Mouse (Mus musculus): ENCODE measurements around the gene Krtap9-1. TPM values are rescaled to one million over a fixed set of nuclear protein-coding genes. Genes with fewer than 3 reads are reported as not detected.

Krtap9-1 gene
- polyA plus RNA-seq, 1 experiment from 2014 or later, result not detected

Other genes starting within 250 kb of the Krtap9-1 start
- gene Krtap4-1, start 245.2 kb upstream of the Krtap9-1 start, polyA plus RNA-seq (2015; fragmentation: Nextera tagmentation; extraction: Ambion mirVana), result not detected in 2 replicates
- gene Krtap4-2, start 238.3 kb upstream of the Krtap9-1 start, polyA plus RNA-seq (2015; fragmentation: Nextera tagmentation; extraction: Ambion mirVana), result not detected in 2 replicates
- gene Krtap4-7, start 229.3 kb upstream of the Krtap9-1 start, polyA plus RNA-seq (2015; fragmentation: Nextera tagmentation; extraction: Ambion mirVana), result not detected in 2 replicates
- gene Gm11555, start 223.2 kb upstream of the Krtap9-1 start, polyA plus RNA-seq (2015; fragmentation: Nextera tagmentation; extraction: Ambion mirVana), result not detected in 2 replicates
- gene Gm11563, start 214.4 kb upstream of the Krtap9-1 start, polyA plus RNA-seq (2015; fragmentation: Nextera tagmentation; extraction: Ambion mirVana), result not detected in 2 replicates
- gene Krtap4-6, start 207.4 kb upstream of the Krtap9-1 start, polyA plus RNA-seq (2015; fragmentation: Nextera tagmentation; extraction: Ambion mirVana), result not detected in 2 replicates
- not detected in 2 replicates for gene Gm14190, start 182.6 kb upstream of the Krtap9-1 start, polyA plus RNA-seq (2015; fragmentation: Nextera tagmentation; extraction: Ambion mirVana)
- not detected in 2 replicates for gene Gm14180, start 139.1 kb upstream of the Krtap9-1 start, polyA plus RNA-seq (2015; fragmentation: Nextera tagmentation; extraction: Ambion mirVana)
- not detected in 2 replicates for gene Gm11595, start 100.5 kb upstream of the Krtap9-1 start, polyA plus RNA-seq (2015; fragmentation: Nextera tagmentation; extraction: Ambion mirVana)
- gene Krtap4-8, start 92.7 kb upstream of the Krtap9-1 start, polyA plus RNA-seq (2015; fragmentation: Nextera tagmentation; extraction: Ambion mirVana), result not detected in 2 replicates
- not detected in 2 replicates for gene Krtap4-9, start 88.2 kb upstream of the Krtap9-1 start, polyA plus RNA-seq (2015; fragmentation: Nextera tagmentation; extraction: Ambion mirVana)
- gene Gm11596, start 79.9 kb upstream of the Krtap9-1 start, polyA plus RNA-seq (2015; fragmentation: Nextera tagmentation; extraction: Ambion mirVana), result not detected in 2 replicates
- gene Gm11569, start 74.5 kb upstream of the Krtap9-1 start, polyA plus RNA-seq (2015; fragmentation: Nextera tagmentation; extraction: Ambion mirVana), result not detected in 2 replicates
- gene Gm11554, start 68.9 kb upstream of the Krtap9-1 start, polyA plus RNA-seq (2015; fragmentation: Nextera tagmentation; extraction: Ambion mirVana), result not detected in 2 replicates
- not detected in 2 replicates for gene Krtap4-13, start 63.5 kb upstream of the Krtap9-1 start, polyA plus RNA-seq (2015; fragmentation: Nextera tagmentation; extraction: Ambion mirVana)
- not detected in 2 replicates for gene Gm11564, start 57.7 kb upstream of the Krtap9-1 start, polyA plus RNA-seq (2015; fragmentation: Nextera tagmentation; extraction: Ambion mirVana)
- not detected in 2 replicates for gene 2300003K06Rik, start 35.3 kb upstream of the Krtap9-1 start, polyA plus RNA-seq (2015; fragmentation: Nextera tagmentation; extraction: Ambion mirVana)
- not detected in 2 replicates for gene Krtap4-16, start 21.8 kb upstream of the Krtap9-1 start, polyA plus RNA-seq (2015; fragmentation: Nextera tagmentation; extraction: Ambion mirVana)
- gene Gm11568, start 15.5 kb upstream of the Krtap9-1 start, polyA plus RNA-seq (2015; fragmentation: Nextera tagmentation; extraction: Ambion mirVana), result not detected in 2 replicates
- not detected in 2 replicates for gene Gm11559, start 8.9 kb upstream of the Krtap9-1 start, polyA plus RNA-seq (2015; fragmentation: Nextera tagmentation; extraction: Ambion mirVana)
- not detected in 2 replicates for gene Gm11567, start 5.8 kb downstream of the Krtap9-1 start, polyA plus RNA-seq (2015; fragmentation: Nextera tagmentation; extraction: Ambion mirVana)
- not detected in 2 replicates for gene Krtap31-1, start 34.5 kb downstream of the Krtap9-1 start, polyA plus RNA-seq (2015; fragmentation: Nextera tagmentation; extraction: Ambion mirVana)
- not detected in 2 replicates for gene Gm11565, start 41.4 kb downstream of the Krtap9-1 start, polyA plus RNA-seq (2015; fragmentation: Nextera tagmentation; extraction: Ambion mirVana)
- not detected in 2 replicates for gene Krtap31-2, start 62.9 kb downstream of the Krtap9-1 start, polyA plus RNA-seq (2015; fragmentation: Nextera tagmentation; extraction: Ambion mirVana)
- not detected in 2 replicates for gene Krtap9-5, start 75.1 kb downstream of the Krtap9-1 start, polyA plus RNA-seq (2015; fragmentation: Nextera tagmentation; extraction: Ambion mirVana)
- gene Krtap29-1, start 105.7 kb downstream of the Krtap9-1 start, polyA plus RNA-seq (2015; fragmentation: Nextera tagmentation; extraction: Ambion mirVana), result not detected in 2 replicates
- not detected in 2 replicates for gene Krtap16-1, start 113.2 kb downstream of the Krtap9-1 start, polyA plus RNA-seq (2015; fragmentation: Nextera tagmentation; extraction: Ambion mirVana)
- gene Krtap17-1, start 120.6 kb downstream of the Krtap9-1 start, polyA plus RNA-seq (2015; fragmentation: Nextera tagmentation; extraction: Ambion mirVana), result 0.76 TPM in 1 of 2 replicates, not detected in the other
- gene Krt33a, start 142.8 kb downstream of the Krtap9-1 start, polyA plus RNA-seq (2015; fragmentation: Nextera tagmentation; extraction: Ambion mirVana), result not detected in 2 replicates
- gene Krt33b, start 156.5 kb downstream of the Krtap9-1 start, polyA plus RNA-seq (2015; fragmentation: Nextera tagmentation; extraction: Ambion mirVana), result 0.09 TPM in 1 of 2 replicates, not detected in the other
- gene Krt34, start 168.2 kb downstream of the Krtap9-1 start, polyA plus RNA-seq (2015; fragmentation: Nextera tagmentation; extraction: Ambion mirVana), result not detected in 2 replicates
- not detected in 2 replicates for gene Krt31, start 177.2 kb downstream of the Krtap9-1 start, polyA plus RNA-seq (2015; fragmentation: Nextera tagmentation; extraction: Ambion mirVana)
- not detected in 2 replicates for gene Krt32, start 214.8 kb downstream of the Krtap9-1 start, polyA plus RNA-seq (2015; fragmentation: Nextera tagmentation; extraction: Ambion mirVana)
- not detected in 2 replicates for gene Krt35, start 222.9 kb downstream of the Krtap9-1 start, polyA plus RNA-seq (2015; fragmentation: Nextera tagmentation; extraction: Ambion mirVana)
- 0.10 TPM in 1 of 2 replicates, not detected in the other for gene Krt36, start 232.2 kb downstream of the Krtap9-1 start, polyA plus RNA-seq (2015; fragmentation: Nextera tagmentation; extraction: Ambion mirVana)
- 0.45 and 0.62 TPM in 2 replicates for gene Krt13, start 248.2 kb downstream of the Krtap9-1 start, polyA plus RNA-seq (2015; fragmentation: Nextera tagmentation; extraction: Ambion mirVana)

All from heart, embryonic 15.5 days (tissue).